Mouse (Mus musculus) myocyte (in vitro differentiated cells): ENCODE results near the gene Hic1. TPM values are rescaled to one million over a fixed set of nuclear protein-coding genes. Genes with fewer than 3 reads are reported as not detected.

ENCODE experiments used
- H3K27me3 ChIP-seq: one replicate; pipeline ENCODE4 v1.6.1; 2011; ENCODE audit not compliant: control insufficient read depth, insufficient read depth, insufficient read length
- H3K36me3 ChIP-seq: one replicate; pipeline ENCODE4 v1.6.1; 2011; ENCODE audit not compliant: control insufficient read depth, insufficient read depth
- H3K4me2 ChIP-seq: one replicate; pipeline ENCODE4 v1.6.1; 2011; ENCODE audit warnings: low read depth, control low read depth
- H3K4me3 ChIP-seq: one replicate; pipeline ENCODE4 v1.5.1; 2011; ENCODE audit warnings: mild to moderate bottlenecking, control low read depth, moderate library complexity
- H3K79me2 ChIP-seq: one replicate; pipeline ENCODE4 v1.6.1; 2011; ENCODE audit not compliant: control insufficient read depth, insufficient read depth
- H3ac ChIP-seq: one replicate; pipeline ENCODE4 v1.6.1; 2011; ENCODE audit not compliant: control insufficient read depth, insufficient read length
- CEBPB ChIP-seq: IDR thresholded peaks from 2 replicates; pipeline ENCODE4 v1.6.1; 2011; ENCODE audit warnings: mild to moderate bottlenecking, moderate library complexity; ENCODE audit not compliant: poor library complexity, insufficient read depth, severe bottlenecking
- E2F4 ChIP-seq: IDR thresholded peaks from one replicate; pipeline ENCODE4 v1.6.1; 2011; ENCODE audit warnings: mild to moderate bottlenecking, control low read depth, moderate library complexity; ENCODE audit not compliant: insufficient read depth
- MAX ChIP-seq: IDR thresholded peaks from one replicate; pipeline ENCODE4 v1.6.1; 2011; ENCODE audit warnings: low read depth, mild to moderate bottlenecking, control low read depth
- MYOD1 ChIP-seq, 3 experiments: IDR thresholded peaks; one replicate each; pipeline ENCODE4 v1.6.1; 2011; ENCODE audit warnings: control low read depth in 2 of 3, low read depth in 2 of 3, mild to moderate bottlenecking in 2 of 3, moderate library complexity in 1 of 3; ENCODE audit not compliant: insufficient read length in 2 of 3, control insufficient read depth in 1 of 3
- MYOG ChIP-seq, 3 experiments: IDR thresholded peaks; one replicate each; pipeline ENCODE4 v1.6.1; 2011; ENCODE audit warnings: control low read depth in 2 of 3, low read depth in 2 of 3, mild to moderate bottlenecking in 2 of 3; ENCODE audit not compliant: insufficient read length in 2 of 3, control insufficient read depth in 1 of 3, insufficient read depth in 1 of 3
- POLR2A ChIP-seq: IDR thresholded peaks from one replicate; pipeline ENCODE4 v1.6.1; 2011; ENCODE audit warnings: low read depth, mild to moderate bottlenecking, control low read depth, moderate library complexity; ENCODE audit not compliant: insufficient read length
- POLR2AphosphoS2 ChIP-seq: IDR thresholded peaks from one replicate; pipeline ENCODE4 v1.6.1; 2011; ENCODE audit warnings: low read depth, control low read depth; ENCODE audit not compliant: insufficient read length
- REST ChIP-seq: IDR thresholded peaks from one replicate; pipeline ENCODE4 v1.6.1; 2011; ENCODE audit warnings: mild to moderate bottlenecking, control low read depth, moderate library complexity; ENCODE audit not compliant: insufficient read depth, insufficient read length
- SRF ChIP-seq: IDR thresholded peaks from one replicate; pipeline ENCODE4 v1.6.1; 2011; ENCODE audit warnings: low read depth; ENCODE audit not compliant: control insufficient read depth, insufficient read length
- TCF12 ChIP-seq: IDR thresholded peaks from one replicate; pipeline ENCODE4 v1.6.1; 2011; ENCODE audit warnings: mild to moderate bottlenecking, control low read depth; ENCODE audit not compliant: poor library complexity, insufficient read depth, severe bottlenecking
- TCF3 ChIP-seq: IDR thresholded peaks from one replicate; pipeline ENCODE4 v1.6.1; 2011; ENCODE audit warnings: low read depth, control low read depth; ENCODE audit not compliant: insufficient read length
- USF1 ChIP-seq: IDR thresholded peaks from one replicate; pipeline ENCODE4 v1.6.1; 2011; ENCODE audit warnings: low read depth, mild to moderate bottlenecking, control low read depth, moderate library complexity
- polyA plus RNA-seq: library from polyadenylated mRNA; unstranded; fragments of >200 nt; fragmentation: generic; extraction: Trizol; gene quantifications from one replicate; pipeline ENCODE4 v1.2.1, GENCODE M21; 2012; ENCODE audit warnings: missing spikeins

Gene Hic1
- polyA plus RNA-seq, 1 experiment, result 0.11 TPM

- Histone ChIP-seq H3ac (no peak overlapping the region), H3K27me3 (no peaks in the 10 kb centered on the region), H3K36me3 (no peaks in the 10 kb centered on the region), H3K79me2 (no peaks in the 10 kb centered on the region), H3K4me2 (no peak overlapping the region), H3K4me3 (no peak overlapping the region)
- TF ChIP-seq TCF3 (no peak), POLR2A (no peak), E2F4 (no peak), USF1 (no peak), SRF (no peak), MYOD1 (IDR thresholded peaks at IDR 0.05; ENCODE audit: control insufficient read depth in 1 of 3, insufficient read length in 2 of 3, low read depth in 2 of 3) (no peak), POLR2AphosphoS2 (no peak), MAX (no peak), TCF12 (no peak), MYOG (IDR thresholded peaks at IDR 0.05; ENCODE audit: control insufficient read depth in 1 of 3, insufficient read depth in 1 of 3, insufficient read length in 2 of 3, low read depth in 2 of 3) (no peak), CEBPB (no peak), REST (no peak)
These were observed 34.7 kb downstream of the Hic1 start for GRCm38 (mm10) chr11:75134485-75135068.

GRCm38 (mm10) chr11:75133951-75134350 lies 35.4 kb downstream of the Hic1 start:
- TF ChIP-seq CEBPB, result no peak
- no peak for TF ChIP-seq POLR2A
- TF ChIP-seq MYOG (IDR thresholded peaks at IDR 0.05; ENCODE audit: control insufficient read depth in 1 of 3, insufficient read depth in 1 of 3, insufficient read length in 2 of 3, low read depth in 2 of 3), result no peak
- TF ChIP-seq SRF, result no peak
- TF ChIP-seq TCF3, result no peak
- TF ChIP-seq MAX, result no peak
- no peak for TF ChIP-seq USF1
- TF ChIP-seq MYOD1 (IDR thresholded peaks at IDR 0.05; ENCODE audit: control insufficient read depth in 1 of 3, insufficient read length in 2 of 3, low read depth in 2 of 3), result no peak
- no peak for TF ChIP-seq REST
- TF ChIP-seq E2F4, result no peak
- H3K4me3 ChIP-seq, result no peak overlapping the region
- H3K4me2 ChIP-seq, result no peak overlapping the region
- no peaks in the 10 kb centered on the region for H3K36me3 ChIP-seq
- H3K27me3 ChIP-seq, result no peaks in the 10 kb centered on the region
- H3ac ChIP-seq, result no peak overlapping the region
- H3K79me2 ChIP-seq, result no peaks in the 10 kb centered on the region

DNA sequence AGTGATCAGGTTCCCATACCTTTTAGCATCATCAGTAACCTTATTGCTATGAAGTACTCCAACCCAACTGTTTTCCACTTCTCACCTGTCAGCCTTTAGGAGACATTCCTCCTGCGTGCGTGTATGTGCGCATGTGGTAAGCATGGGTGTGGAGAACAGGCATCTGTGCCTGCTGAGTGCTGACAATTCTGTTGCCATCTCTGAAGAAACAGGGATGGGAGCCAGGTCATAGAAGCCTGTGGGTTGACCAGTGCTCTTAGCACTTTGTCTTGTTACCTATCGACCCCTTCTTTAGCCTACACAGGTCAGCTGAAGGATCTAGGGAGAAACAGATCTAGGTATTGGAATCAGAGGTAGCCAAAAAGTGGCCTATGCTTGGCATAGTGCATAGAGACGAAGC lies 35.9 kb downstream of the Hic1 start:
- no peaks in the 10 kb centered on the region for H3K79me2 ChIP-seq
- TF ChIP-seq POLR2A (no peak), MYOD1 (IDR thresholded peaks at IDR 0.05; ENCODE audit: control insufficient read depth in 1 of 3, insufficient read length in 2 of 3, low read depth in 2 of 3) (no peak), MYOG (IDR thresholded peaks at IDR 0.05; ENCODE audit: control insufficient read depth in 1 of 3, insufficient read depth in 1 of 3, insufficient read length in 2 of 3, low read depth in 2 of 3) (no peak), TCF12 (no peak), E2F4 (no peak), CEBPB (no peak), SRF (no peak), REST (no peak), TCF3 (no peak), MAX (no peak), POLR2AphosphoS2 (no peak), USF1 (no peak)
- no peaks in the 10 kb centered on the region for H3K27me3 ChIP-seq
- H3K4me2 ChIP-seq, result no peak overlapping the region
- no peak overlapping the region for H3K4me3 ChIP-seq
- no peaks in the 10 kb centered on the region for H3K36me3 ChIP-seq
- H3ac ChIP-seq, result no peak overlapping the region

DNA sequence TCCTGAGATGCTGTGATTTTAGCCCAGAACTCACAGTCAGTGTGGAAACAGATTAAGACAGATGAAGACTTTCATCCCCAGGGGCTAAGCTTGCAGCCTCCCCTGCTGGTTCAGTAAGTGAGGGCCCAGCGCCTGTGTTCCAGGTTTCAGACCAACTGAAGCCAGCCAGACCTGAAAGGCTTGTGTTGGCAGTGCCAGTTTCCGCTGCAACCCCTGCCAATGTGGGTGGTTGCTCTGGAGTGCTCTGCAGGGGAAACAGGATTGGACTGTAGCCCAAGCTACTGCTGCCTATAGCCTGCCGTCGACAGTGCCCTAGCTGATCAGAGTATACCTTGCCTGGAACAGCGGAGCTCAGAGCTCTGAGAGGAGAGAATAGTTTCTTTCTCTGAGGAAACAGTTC lies 37.0 kb downstream of the Hic1 start:
- no peaks in the 10 kb centered on the region for H3K79me2 ChIP-seq
- H3K4me3 ChIP-seq, result no peak overlapping the region
- H3ac ChIP-seq, result no peak overlapping the region
- TF ChIP-seq TCF3 (no peak), SRF (no peak), REST (no peak), POLR2AphosphoS2 (no peak)
- no peak overlapping the region for H3K4me2 ChIP-seq
- no peaks in the 10 kb centered on the region for H3K36me3 ChIP-seq
- H3K27me3 ChIP-seq, result no peaks in the 10 kb centered on the region

DNA sequence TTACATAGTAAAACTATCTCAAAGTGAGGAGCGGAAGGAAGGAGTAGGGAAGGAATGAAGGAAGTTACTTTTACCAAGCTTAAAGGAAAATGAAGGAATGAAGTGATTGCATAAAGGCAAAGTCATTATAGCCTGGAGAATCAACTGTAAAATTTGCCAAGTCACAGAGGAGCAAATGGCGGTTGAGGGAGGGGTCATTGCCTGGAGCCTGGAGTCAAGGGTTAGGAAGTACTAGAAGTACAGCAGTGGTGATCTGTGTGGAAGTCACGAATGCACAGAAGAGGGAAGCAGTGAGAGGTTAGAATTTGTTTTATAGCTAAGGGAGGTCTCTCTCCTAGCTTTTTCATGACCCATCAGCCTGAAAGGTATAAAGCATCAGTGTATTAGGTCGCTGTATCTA lies 38.0 kb downstream of the Hic1 start:
- no peak overlapping the region for H3ac ChIP-seq
- H3K4me3 ChIP-seq, result no peak overlapping the region
- H3K36me3 ChIP-seq, result no peaks in the 10 kb centered on the region
- no peak overlapping the region for H3K4me2 ChIP-seq
- H3K79me2 ChIP-seq, result no peaks in the 10 kb centered on the region
- no peaks in the 10 kb centered on the region for H3K27me3 ChIP-seq
- TF ChIP-seq REST, result no peak
